Mouse (Mus musculus) CH12.LX (cell line): ENCODE results near the gene Gm49325. TPM values are rescaled to one million over a fixed set of nuclear protein-coding genes. Genes with fewer than 3 reads are reported as not detected.

Source experiments
- DNase-seq: peaks from one replicate; pipeline ENCODE4 v3.0.0-alpha.2; 2013; ENCODE audit errors: extremely low read depth
- H3K27ac ChIP-seq: 2 replicates; pipeline ENCODE4 v1.5.1; 2012; ENCODE audit warnings: low read depth, mild to moderate bottlenecking, control low read depth, moderate library complexity; ENCODE audit not compliant: insufficient read depth
- H3K27me3 ChIP-seq: replicated peaks from 2 replicates; pipeline ENCODE3; 2012; ENCODE audit warnings: inconsistent platforms
- H3K36me3 ChIP-seq, 2 experiments: replicated peaks in 1 of 2; 2 replicates each; pipeline versions ENCODE3 to v1.6.1; 2012; ENCODE audit warnings: inconsistent platforms in 1 of 2, low read length in 1 of 2, mild to moderate bottlenecking in 1 of 2, mixed read lengths in 1 of 2, moderate library complexity in 1 of 2; ENCODE audit not compliant: control insufficient read depth in 1 of 2, insufficient read depth in 1 of 2
- H3K4me1 ChIP-seq, 2 experiments: 2 replicates each; pipeline ENCODE4 v1.6.1; 2012; ENCODE audit warnings: inconsistent platforms in 1 of 2, moderate library complexity in 1 of 2; ENCODE audit not compliant: insufficient read depth in 2 of 2, control insufficient read depth in 1 of 2
- H3K4me2 ChIP-seq: 2 replicates; pipeline ENCODE4 v1.6.1; 2012; ENCODE audit warnings: low read depth, mild to moderate bottlenecking, control low read depth; ENCODE audit not compliant: poor library complexity, insufficient read depth, severe bottlenecking
- H3K4me3 ChIP-seq, 3 experiments: fragments of 150-350 bp in 1 of 3; sonication (generic) in 1 of 3; replicated peaks in 1 of 3; 2 replicates each; pipeline versions ENCODE3 to v1.5.1; 2011 to 2012; ENCODE audit warnings: low read depth in 2 of 3, low read length in 2 of 3, mild to moderate bottlenecking in 2 of 3, moderate library complexity in 2 of 3, control low read depth in 1 of 3, improper control_type of control experiment in 1 of 3, inconsistent platforms in 1 of 3, mixed read lengths in 1 of 3; ENCODE audit not compliant: poor library complexity in 1 of 3
- H3K79me2 ChIP-seq: replicated peaks from 2 replicates; pipeline ENCODE4 v1.6.1; 2012; ENCODE audit warnings: mild to moderate bottlenecking, moderate library complexity; ENCODE audit not compliant: control insufficient read depth, poor library complexity, insufficient read depth, severe bottlenecking; ENCODE audit errors: extremely low read depth
- H3K9ac ChIP-seq: 2 replicates; pipeline ENCODE4 v1.6.1; 2012; ENCODE audit warnings: low read depth, mild to moderate bottlenecking, control low read depth, moderate library complexity; ENCODE audit not compliant: insufficient read depth
- H3K9me3 ChIP-seq: replicated peaks from 2 replicates; pipeline ENCODE3; 2012; ENCODE audit warnings: low read length, inconsistent platforms, mixed read lengths
- BHLHE40 ChIP-seq: IDR thresholded peaks from 2 replicates; pipeline ENCODE4 v1.6.1; 2011; ENCODE audit warnings: mild to moderate bottlenecking, low read depth, low read length, improper control_type of control experiment
- CTCF ChIP-seq, 2 experiments: IDR thresholded peaks in 1 of 2; conservative IDR thresholded peaks in 1 of 2; 2 replicates each; pipeline ENCODE4 v1.5.1; 2011 to 2012; ENCODE audit warnings: low read depth in 2 of 2, low read length in 2 of 2, improper control_type of control experiment in 1 of 2, inconsistent platforms in 1 of 2, mild to moderate bottlenecking in 1 of 2, moderate library complexity in 1 of 2
- E2F4 ChIP-seq: IDR thresholded peaks from 2 replicates; pipeline ENCODE4 v1.6.1; 2011; ENCODE audit warnings: low read depth, low read length, improper control_type of control experiment; ENCODE audit not compliant: insufficient replicate concordance
- ELF1 ChIP-seq: IDR thresholded peaks from 2 replicates; pipeline ENCODE4 v1.6.1; 2014; ENCODE audit warnings: low read depth, mild to moderate bottlenecking, inconsistent platforms, low read length, improper control_type of control experiment
- EP300 ChIP-seq: IDR thresholded peaks from 2 replicates; pipeline ENCODE4 v1.6.1; 2011; ENCODE audit warnings: low read length, improper control_type of control experiment
- ETS1 ChIP-seq: conservative IDR thresholded peaks from 2 replicates; pipeline ENCODE4 v1.6.1; 2012; ENCODE audit warnings: low read depth, mild to moderate bottlenecking, inconsistent platforms, low read length, improper control_type of control experiment, moderate library complexity
- GABPA ChIP-seq: IDR thresholded peaks from 2 replicates; pipeline ENCODE4 v1.6.1; 2012; ENCODE audit warnings: low read depth, low read length, improper control_type of control experiment, inconsistent platforms; ENCODE audit not compliant: insufficient replicate concordance
- HCFC1 ChIP-seq: IDR thresholded peaks from 2 replicates; pipeline ENCODE4 v1.6.1; 2012; ENCODE audit warnings: low read depth, mild to moderate bottlenecking, inconsistent platforms, low read length, improper control_type of control experiment
- JUN ChIP-seq: IDR thresholded peaks from 2 replicates; pipeline ENCODE4 v1.6.1; 2011; ENCODE audit warnings: low read depth, mild to moderate bottlenecking, low read length, improper control_type of control experiment, moderate library complexity; ENCODE audit not compliant: insufficient read depth
- JUND ChIP-seq: conservative IDR thresholded peaks from 2 replicates; pipeline ENCODE4 v1.6.1; 2011; ENCODE audit warnings: low read depth, low read length, improper control_type of control experiment
- KAT2A ChIP-seq: IDR thresholded peaks from 2 replicates; pipeline ENCODE4 v1.6.1; 2012; ENCODE audit warnings: low read length, improper control_type of control experiment, inconsistent platforms; ENCODE audit not compliant: insufficient replicate concordance
- MAFK ChIP-seq: IDR thresholded peaks from 2 replicates; pipeline ENCODE4 v1.6.1; 2011; ENCODE audit warnings: low read length, improper control_type of control experiment; ENCODE audit not compliant: insufficient replicate concordance
- MAX ChIP-seq: IDR thresholded peaks from 2 replicates; pipeline ENCODE4 v1.6.1; 2011; ENCODE audit warnings: low read length, improper control_type of control experiment
- MEF2A ChIP-seq: IDR thresholded peaks from 2 replicates; pipeline ENCODE4 v1.6.1; 2014; ENCODE audit warnings: low read depth, mild to moderate bottlenecking, inconsistent platforms, low read length, improper control_type of control experiment, borderline replicate concordance
- MXI1 ChIP-seq: IDR thresholded peaks from 2 replicates; pipeline ENCODE4 v1.6.1; 2011; ENCODE audit warnings: mild to moderate bottlenecking, low read depth, low read length, improper control_type of control experiment
- MYC ChIP-seq: IDR thresholded peaks from 2 replicates; pipeline ENCODE4 v1.6.1; 2011; ENCODE audit warnings: low read depth, mild to moderate bottlenecking, improper control_type of control experiment, low read length
- NRF1 ChIP-seq: IDR thresholded peaks from 2 replicates; pipeline ENCODE4 v1.6.1; 2014; ENCODE audit warnings: low read depth, mild to moderate bottlenecking, inconsistent platforms, low read length, improper control_type of control experiment, moderate library complexity
- POLR2A ChIP-seq: IDR thresholded peaks from 2 replicates; pipeline ENCODE4 v1.6.1; 2011; ENCODE audit warnings: low read depth, mild to moderate bottlenecking, improper control_type of control experiment, low read length
- POLR2AphosphoS2 ChIP-seq: IDR thresholded peaks from 2 replicates; pipeline ENCODE4 v1.6.1; 2011; ENCODE audit warnings: low read depth, low read length, improper control_type of control experiment
- RCOR1 ChIP-seq: conservative IDR thresholded peaks from 2 replicates; pipeline ENCODE4 v1.6.1; 2012; ENCODE audit warnings: low read depth, mild to moderate bottlenecking, inconsistent platforms, low read length, improper control_type of control experiment
- SIN3A ChIP-seq: IDR thresholded peaks from 2 replicates; pipeline ENCODE4 v1.6.1; 2012; ENCODE audit warnings: low read length, improper control_type of control experiment, inconsistent platforms
- SMC3 ChIP-seq: IDR thresholded peaks from 2 replicates; pipeline ENCODE4 v1.6.1; 2011; ENCODE audit warnings: low read depth, low read length, improper control_type of control experiment
- TBP ChIP-seq: conservative IDR thresholded peaks from 2 replicates; pipeline ENCODE4 v1.6.1; 2011; ENCODE audit warnings: low read depth, low read length, improper control_type of control experiment
- TCF12 ChIP-seq: IDR thresholded peaks from 2 replicates; pipeline ENCODE4 v1.6.1; 2014; ENCODE audit warnings: low read depth, mild to moderate bottlenecking, inconsistent platforms, low read length, improper control_type of control experiment
- USF1 ChIP-seq: IDR thresholded peaks from 2 replicates; pipeline ENCODE4 v1.6.1; 2014; ENCODE audit warnings: low read depth, mild to moderate bottlenecking, inconsistent platforms, low read length, improper control_type of control experiment
- USF2 ChIP-seq: conservative IDR thresholded peaks from 2 replicates; pipeline ENCODE4 v1.6.1; 2011; ENCODE audit warnings: low read depth, low read length, improper control_type of control experiment
- ZC3H11A ChIP-seq: IDR thresholded peaks from 2 replicates; pipeline ENCODE4 v1.6.1; 2012; ENCODE audit warnings: low read depth, mild to moderate bottlenecking, inconsistent platforms, low read length, improper control_type of control experiment
- ZNF384 ChIP-seq: IDR thresholded peaks from 2 replicates; pipeline ENCODE4 v1.6.1; 2012; ENCODE audit warnings: low read depth, low read length, improper control_type of control experiment, inconsistent platforms
- dilution Hi-C: fragments of 300-500 bp; cut with MboI; formaldehyde crosslinking; loops from 2 replicates; pipeline ENCODE4 v1.14.3; 2020; ENCODE audit warnings: low sequenced_read_pairs; ENCODE audit not compliant: extremely low pct_unique_long_range_greater_than_20kb, extremely low pct_ligation_motif_present
- in situ Hi-C: fragments of 300-500 bp; cut with MboI; formaldehyde crosslinking; loops from 3 replicates; pipeline ENCODE4 v1.14.3; 2019; ENCODE audit warnings: low sequenced_read_pairs, low pct_ligation_motif_present, low pct_unique_long_range_greater_than_20kb, mixed read lengths
- polyA plus RNA-seq: library from polyadenylated mRNA; unstranded; fragments of >175 nt; gene quantifications from 2 replicates; pipeline ENCODE4 v1.2.1, GENCODE M21; 2012; ENCODE audit warnings: low read depth; ENCODE audit not compliant: insufficient read length
- total RNA-seq, 2 experiments: library from RNA; depleted of rRNA; stranded (reverse); fragments of 300-350 nt in 1 of 2; fragments of >200 nt in 1 of 2; gene quantifications; 2 replicates each; pipeline ENCODE4 v1.2.3; 2012 to 2014

Gm49325 gene
- total and polyA plus RNA-seq, 3 experiments, result 1.1 to 26.9 TPM; not detected in 1

DNA sequence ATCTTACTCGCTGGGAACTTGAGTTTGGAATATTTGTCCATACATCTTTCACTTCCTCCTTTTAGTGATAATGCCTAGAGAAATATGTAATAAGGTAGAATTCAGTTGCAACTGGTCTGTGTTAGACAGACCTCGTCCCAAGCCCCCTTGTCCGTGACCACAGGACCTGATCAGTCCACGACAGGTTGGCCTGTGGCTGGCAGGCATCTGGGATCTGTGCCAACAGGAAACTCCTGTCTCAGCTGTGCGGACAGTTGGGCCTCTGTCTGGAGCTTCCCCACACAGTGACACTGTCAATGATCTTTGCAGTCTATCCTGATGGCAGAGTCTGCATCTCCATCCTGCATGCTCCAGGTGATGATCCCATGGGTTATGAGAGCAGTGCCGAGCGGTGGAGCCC lies 37.2 kb downstream of the Gm49325 start:
- Histone ChIP-seq H3K4me3 (no peak overlapping the region), H3K9me3 (no peaks in the 10 kb centered on the region), H3K79me2 (peaks cover 5% of the 10 kb centered on the region; the same call in 1 of the 2 replicates), H3K9ac (no peak overlapping the region), H3K27me3 (no peaks in the 10 kb centered on the region), H3K36me3 (peaks cover 71 to 84% of the 10 kb centered on the region in 2 experiments), H3K4me2 (no peak overlapping the region), H3K4me1 (peaks cover 0 to 8% of the 10 kb centered on the region in 2 experiments; a peak in 1 of 4 replicates), H3K27ac (no peak overlapping the region)
- no peak for DNase-seq
- dilution Hi-C loops, result no loop called here
- in situ Hi-C loops, result loop anchor here (25.0 kb wide), 1 partner anchor 244 kb away; no protein-coding TSS in a partner anchor
- no peak for TF ChIP-seq KAT2A
- TF ChIP-seq MAX, result no peak
- TF ChIP-seq POLR2A, result no peak
- TF ChIP-seq SMC3, result no peak
- no peak for TF ChIP-seq NRF1
- TF ChIP-seq ETS1, result no peak
- no peak for TF ChIP-seq USF1
- TF ChIP-seq EP300, result no peak
- TF ChIP-seq MYC, result no peak
- no peak for TF ChIP-seq MXI1
- no peak for TF ChIP-seq E2F4
- TF ChIP-seq ELF1, result no peak
- TF ChIP-seq TCF12, result no peak
- TF ChIP-seq MEF2A, result no peak
- no peak for TF ChIP-seq RCOR1
- no peak for TF ChIP-seq JUND
- no peak for TF ChIP-seq CTCF (conservative IDR thresholded peaks at IDR 0.05 in 1 of 2, IDR thresholded peaks at IDR 0.05 in 1 of 2; ENCODE audit: low read depth in 2 of 2, low read length in 2 of 2)
- no peak for TF ChIP-seq POLR2AphosphoS2
- no peak for TF ChIP-seq JUN

DNA sequence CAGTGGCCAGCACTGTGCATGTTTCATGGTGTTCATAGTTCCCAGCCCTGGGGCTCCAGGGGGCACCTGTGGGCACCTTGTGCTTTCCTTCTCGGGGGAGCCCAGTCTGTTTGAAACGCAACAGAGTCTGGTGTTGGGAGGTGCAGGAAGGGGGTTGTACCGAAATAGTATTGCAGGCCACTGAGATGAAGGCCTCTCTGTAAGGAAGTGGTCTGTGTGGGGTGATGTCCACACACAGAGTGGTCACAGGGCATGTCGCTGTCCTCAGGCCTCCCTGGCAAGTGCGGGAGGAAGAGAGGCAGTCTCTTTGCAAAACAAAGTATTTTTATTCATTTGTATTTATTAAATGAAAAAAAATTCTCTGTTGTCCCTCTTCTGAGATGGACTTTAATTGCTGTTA lies 39.6 kb downstream of the Gm49325 start:
- no peak overlapping the region for H3K27ac ChIP-seq
- H3K36me3 ChIP-seq, result peaks cover 54 to 67% of the 10 kb centered on the region in 2 experiments
- no peak overlapping the region for H3K4me2 ChIP-seq
- no peak for DNase-seq
- H3K27me3 ChIP-seq, result no peaks in the 10 kb centered on the region
- TF ChIP-seq ELF1 (no peak), TCF12 (no peak), POLR2AphosphoS2 (no peak), ETS1 (no peak), SMC3 (no peak), HCFC1 (no peak), ZC3H11A (no peak), TBP (no peak), MYC (no peak), NRF1 (no peak), GABPA (no peak), MAFK (no peak), POLR2A (no peak), SIN3A (no peak), ZNF384 (no peak), BHLHE40 (no peak), MEF2A (no peak), USF2 (no peak), MAX (no peak)
- TF ChIP-seq, all 38 proteins: peak for 0
- dilution Hi-C loops, result no loop called here
- Histone ChIP-seq H3K9me3 (no peaks in the 10 kb centered on the region), H3K4me1 (no peaks in the 10 kb centered on the region; a peak in 1 of 4 replicates), H3K79me2 (no peaks in the 10 kb centered on the region), H3K4me3 (no peak overlapping the region), H3K9ac (no peak overlapping the region)
- in situ Hi-C loops, result loop anchor here (25.0 kb wide), 1 partner anchor 242 kb away; no protein-coding TSS in a partner anchor
